Mouse (Mus musculus) kidney, adult 2 months (tissue): ENCODE measurements around the gene Nup214.

ENCODE experiments used
- CTCF ChIP-seq: fragments of 200-500 bp; conservative IDR thresholded peaks from 2 replicates; pipeline ENCODE4 v1.5.1; 2011; ENCODE audit warnings: low read depth, mild to moderate bottlenecking, control low read depth, low read length, moderate library complexity, mixed read lengths; ENCODE audit not compliant: insufficient read depth, insufficient read length
- POLR2A ChIP-seq: fragments of 200-500 bp; IDR thresholded peaks from one replicate; pipeline ENCODE4 v1.6.1; 2011; ENCODE audit warnings: low read depth, low read length, control low read depth

GRCm38 (mm10) chr2:31972589-31972988, 1.6 kb upstream of the Nup214 start:
- TF ChIP-seq CTCF: no peak
- TF ChIP-seq POLR2A: no peak
